Mouse (Mus musculus) lung, postnatal 25 days (tissue): Measurements from ENCODE around the gene Selenos.

ENCODE experiments used
- DNase-seq: peaks from one replicate; pipeline ENCODE4 v3.0.0; 2022; ENCODE audit warnings: low spot score

Selenos gene

DNA sequence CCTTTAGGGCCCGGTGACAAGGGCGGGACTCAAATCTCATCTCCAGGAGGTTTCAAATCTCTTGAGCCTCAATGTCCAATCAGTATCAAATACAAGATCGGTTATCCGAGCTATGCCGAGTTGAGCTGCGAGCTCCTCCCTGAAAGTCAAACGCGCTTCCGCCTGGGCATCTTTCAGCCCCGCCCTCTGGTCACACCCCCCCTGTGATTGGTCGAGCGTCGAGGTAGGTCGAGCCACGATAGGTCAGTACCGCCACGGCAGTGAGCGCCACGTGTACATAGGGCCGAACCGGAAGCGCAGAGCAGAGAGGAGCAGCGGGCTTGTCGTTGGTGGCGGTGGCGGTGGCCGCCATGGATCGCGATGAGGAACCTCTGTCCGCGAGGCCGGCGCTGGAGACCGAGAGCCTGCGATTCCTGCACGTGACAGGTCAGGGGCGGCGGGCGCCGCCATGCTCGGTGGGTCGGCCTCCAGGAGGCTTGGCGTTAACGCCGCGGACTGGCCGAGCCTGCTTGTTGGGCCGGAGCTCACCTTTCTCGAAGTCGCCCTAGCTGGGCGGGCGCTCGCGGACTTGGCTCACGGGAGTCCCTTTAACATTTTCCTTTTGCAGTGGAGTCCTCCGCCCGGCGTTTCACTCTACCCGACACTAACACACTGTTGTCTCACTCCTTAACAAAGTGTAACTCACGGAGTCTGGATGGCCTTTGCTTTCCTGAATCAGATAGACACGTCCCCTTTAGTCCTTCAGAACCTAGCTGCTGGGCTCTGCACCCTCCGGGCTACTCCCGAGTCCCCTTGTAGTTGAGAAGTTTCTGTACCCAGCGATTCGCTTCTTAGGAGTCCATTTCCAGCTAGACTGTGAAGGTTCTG lies at the start of gene Selenos:
Selenos (plus strand) TSS at position 286 of the 867 bp plus-strand sequence.
- DNase-seq = peak; percentile 97

DNA sequence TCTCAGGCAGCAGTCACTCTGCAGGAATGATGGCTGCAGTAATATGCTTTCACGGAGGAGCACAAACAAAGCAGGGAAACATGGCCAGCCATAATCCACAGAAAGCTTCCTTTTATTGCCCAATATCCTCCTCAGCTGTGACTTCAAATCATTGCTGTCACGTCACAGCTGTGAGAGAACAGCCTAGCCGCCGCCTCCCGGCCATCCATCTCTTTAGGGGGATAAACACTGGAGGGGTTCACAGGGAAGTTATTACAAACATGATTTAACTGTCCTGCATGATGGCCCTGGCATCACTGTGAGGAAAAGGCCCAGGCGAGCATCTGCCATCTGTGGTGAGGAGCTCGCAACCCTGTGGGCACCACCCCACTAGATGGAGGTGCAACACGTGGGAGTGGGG lies 42.6 kb upstream of the Selenos start:
- no peak for DNase-seq

DNA sequence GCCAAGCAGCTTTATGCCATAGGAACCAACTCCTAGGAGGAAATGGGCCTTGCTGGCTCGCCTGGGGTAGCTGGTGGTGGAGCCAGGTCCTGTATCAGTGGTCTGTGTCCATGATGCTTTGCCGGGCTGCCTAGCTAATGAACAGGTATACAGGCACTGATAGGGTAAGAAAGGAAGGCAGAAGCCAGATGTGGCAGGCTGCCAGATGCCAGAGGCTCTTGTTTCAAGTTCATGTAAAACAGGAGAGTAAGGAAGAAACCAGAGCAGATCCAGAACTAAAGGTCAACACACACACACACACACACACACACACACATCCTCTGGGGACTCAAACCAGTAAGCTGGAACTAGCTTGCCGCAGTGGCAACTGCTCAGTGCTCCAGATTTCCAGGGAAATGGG lies 41.2 kb upstream of the Selenos start:
- no peak for DNase-seq

DNA sequence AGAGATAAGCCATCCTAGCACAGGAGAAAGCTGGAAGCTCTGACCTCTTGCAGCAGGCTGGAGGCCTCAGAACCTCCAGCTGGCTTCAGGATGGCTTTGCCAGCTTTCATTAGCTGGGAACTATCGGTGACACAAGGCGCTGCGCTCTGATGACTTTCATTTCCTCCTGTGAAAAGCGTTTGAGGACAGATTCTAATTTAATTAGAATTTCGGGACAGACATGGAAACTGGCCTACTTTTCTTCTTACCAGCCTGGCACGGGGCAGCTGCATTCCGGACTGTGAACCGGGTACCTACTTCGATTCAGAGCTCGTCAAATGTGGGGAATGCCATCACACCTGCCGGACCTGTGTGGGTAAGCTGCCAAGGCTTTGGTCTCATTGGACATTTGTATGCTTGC lies 40.7 kb upstream of the Selenos start:
- no peak for DNase-seq

DNA sequence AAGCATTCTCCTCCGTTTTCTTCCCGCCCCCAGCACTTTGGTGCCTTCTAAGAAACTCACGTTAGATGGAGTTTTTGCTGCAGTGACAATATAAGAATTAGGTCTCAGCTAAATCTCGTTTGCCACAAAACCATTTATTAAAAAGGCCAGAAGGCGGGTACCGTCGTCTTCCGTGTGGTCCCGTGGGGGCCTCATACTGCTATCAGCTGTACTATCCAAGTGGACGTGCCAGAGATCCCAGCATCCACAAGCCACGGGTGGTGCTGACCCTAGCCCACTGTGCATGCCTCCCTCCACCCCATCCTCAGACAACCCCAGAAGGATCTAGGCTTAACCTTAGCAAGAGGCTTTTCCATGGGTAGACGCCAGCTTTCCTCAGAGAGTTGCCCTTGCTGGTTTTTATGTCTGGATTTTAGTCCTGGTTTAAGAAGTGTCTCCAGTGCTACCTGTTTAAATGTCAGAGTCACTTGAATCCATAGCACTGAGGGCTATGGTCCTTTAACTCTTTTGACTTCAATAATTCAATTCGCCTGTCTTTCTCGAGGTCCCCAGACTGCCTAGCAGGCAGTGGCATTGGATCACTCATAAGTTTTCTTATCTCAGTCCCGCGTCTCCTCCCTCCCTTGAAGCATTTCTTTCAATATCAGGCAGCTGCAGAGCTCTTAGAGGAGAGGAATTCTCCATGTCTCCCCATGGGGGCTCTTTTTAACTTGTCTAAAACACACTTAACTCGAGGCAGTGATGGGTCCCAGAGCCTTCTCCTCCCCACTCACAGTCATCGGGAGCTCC lies 39.2 kb upstream of the Selenos start:
- no peak for DNase-seq

GRCm38 (mm10) chr7:66043552-66044459 lies 35.6 kb upstream of the Selenos start, which contains the start of gene Gm45213:
TSS of gene Gm45213 (plus strand) at chr7:66043602.
- DNase-seq = no peak

DNA sequence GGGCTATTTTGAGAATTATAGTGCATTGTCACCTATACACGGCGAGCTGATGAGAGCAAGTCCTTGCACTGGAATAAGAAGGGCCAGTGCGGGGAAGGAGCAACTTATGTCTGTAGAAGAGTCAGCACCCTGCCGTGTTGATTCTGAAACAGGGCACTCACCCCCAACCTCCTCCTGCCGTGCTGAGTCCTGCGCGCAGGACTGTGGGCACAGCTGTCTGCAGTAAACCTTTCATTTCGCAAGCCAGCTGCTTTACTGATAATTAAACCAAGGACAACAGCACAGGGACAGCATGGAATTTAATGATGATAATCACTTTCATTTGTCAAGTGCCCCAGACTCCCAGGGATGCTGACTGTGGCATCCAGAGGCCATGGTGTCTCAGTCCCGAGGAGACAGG lies 34.8 kb upstream of the Selenos start:
- no peak for DNase-seq

DNA sequence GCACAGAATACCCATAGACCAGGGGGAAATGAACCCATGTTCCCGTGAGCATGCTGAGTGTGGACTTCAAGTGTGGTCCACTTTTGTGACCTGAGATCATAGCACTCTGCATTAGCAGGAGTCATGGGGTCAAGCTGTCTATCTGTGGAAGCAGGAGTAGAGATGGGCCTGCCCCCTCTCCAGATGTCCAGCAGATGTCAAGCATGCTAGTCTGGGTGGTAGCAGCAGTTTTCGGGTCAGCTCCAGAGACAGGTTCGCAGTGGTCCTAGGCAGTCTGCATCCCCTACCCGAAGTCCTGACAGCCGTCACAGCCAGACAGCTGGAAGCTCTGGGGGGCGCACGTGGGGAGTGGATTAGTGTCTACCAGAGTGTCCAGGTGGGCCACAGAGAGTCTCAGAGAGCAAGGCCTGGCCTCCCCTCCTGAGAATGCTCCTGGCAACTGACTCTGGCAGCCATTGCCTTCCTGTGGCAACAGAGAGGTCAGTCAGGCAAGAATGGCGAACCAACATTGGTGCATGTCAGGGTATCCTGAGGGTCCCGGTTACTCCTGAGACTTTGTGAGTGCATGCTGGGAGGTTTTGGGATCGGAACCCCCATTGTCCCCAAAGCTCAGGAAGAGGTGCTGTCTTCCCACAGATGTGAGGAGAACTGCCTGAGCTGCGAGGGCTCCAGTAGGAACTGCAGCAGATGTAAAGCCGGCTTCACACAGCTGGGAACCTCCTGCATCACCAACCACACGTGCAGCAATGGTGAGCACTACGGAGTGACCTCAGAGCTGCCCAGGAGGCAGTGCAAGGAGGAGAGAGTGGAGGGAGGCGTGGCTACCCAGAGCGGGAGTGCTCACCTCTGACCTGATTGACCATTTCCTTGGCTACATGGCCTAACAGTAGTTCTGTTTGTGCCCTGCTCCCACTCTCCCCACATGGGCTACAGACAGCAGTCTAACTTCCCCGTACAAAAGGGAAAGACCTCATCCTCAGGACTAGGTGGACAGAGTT lies 32.2 kb upstream of the Selenos start:
- peak; percentile 32 for DNase-seq

DNA sequence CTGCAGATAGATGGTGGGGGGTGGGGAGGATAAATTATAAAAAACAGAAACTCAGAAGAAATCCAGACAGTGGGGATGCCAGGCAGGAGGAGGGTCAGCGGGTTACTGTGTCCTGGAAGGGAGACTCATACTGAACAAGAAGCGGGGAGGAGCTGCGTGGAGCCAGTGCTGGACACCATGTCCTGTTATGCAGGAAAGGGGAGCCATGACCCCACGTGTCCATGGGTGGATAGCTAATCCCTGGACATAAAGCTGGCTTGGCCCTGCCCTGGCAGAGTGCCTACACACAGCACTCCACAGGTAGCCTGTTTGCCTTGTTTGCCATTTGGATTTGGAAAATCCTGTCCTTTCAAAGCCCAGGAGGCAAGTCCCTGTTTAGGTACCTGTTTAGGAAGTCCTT lies 31.5 kb upstream of the Selenos start:
- no peak for DNase-seq

DNA sequence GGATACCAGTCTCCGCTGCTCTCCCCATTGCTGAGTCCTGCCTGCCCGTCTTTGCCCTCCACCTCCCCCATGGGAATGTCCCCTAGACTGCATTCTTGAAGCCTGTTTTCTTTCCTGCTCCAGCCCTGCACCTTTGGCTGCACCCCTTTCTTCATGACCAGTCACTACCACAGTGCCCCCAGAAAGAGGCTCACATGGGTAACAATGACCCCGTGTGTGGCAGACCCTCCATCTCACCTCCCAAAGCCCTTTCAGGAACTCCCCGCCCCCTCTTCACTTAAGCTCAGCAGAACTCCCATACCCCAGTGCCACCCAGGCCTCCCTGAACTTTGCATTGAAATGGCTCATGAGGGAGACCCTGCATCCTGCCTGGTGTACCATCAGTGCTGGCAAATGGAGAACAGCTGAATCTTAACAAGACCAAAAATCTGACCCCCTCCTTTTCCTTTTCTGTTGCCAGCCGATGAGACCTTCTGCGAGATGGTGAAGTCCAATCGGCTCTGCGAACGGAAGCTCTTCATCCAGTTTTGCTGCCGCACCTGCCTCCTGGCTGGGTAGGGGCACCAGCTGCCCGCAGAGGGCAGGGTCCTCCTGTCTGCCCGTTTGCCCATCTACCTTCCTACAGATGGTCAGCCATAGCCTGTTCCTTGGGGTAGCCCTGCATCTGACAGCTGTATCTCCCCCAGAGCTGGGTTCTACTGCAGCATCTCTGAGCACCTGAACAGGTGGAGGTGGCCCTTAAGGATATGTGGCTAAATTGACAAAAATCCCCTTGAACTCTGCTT lies 30.8 kb upstream of the Selenos start:
- DNase-seq = no peak

DNA sequence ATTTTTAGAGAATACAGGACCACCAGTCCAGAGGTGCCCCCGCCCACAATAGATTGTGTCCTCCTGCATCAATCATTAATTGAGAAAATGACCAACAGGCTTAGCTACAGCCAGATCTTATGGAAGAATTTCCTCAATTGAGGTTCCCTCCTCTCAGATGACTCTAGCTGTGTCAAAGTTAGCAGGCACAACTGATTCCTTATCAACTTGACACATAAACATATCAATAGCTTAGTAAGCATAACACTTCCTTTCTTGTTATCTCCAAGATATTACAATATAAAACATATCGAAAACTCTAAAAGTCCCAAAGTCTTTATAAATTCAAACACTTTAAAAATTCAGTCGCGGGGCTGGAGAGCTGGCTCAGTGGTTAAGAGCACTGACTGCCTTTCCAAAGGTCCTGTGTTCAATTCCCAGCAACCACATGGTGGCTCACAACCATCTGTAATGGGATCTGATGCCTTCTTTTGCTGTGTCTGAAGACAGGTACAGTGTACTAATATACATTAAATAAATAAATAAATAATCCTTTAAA lies 25.4 kb upstream of the Selenos start:
- DNase-seq = no peak

DNA sequence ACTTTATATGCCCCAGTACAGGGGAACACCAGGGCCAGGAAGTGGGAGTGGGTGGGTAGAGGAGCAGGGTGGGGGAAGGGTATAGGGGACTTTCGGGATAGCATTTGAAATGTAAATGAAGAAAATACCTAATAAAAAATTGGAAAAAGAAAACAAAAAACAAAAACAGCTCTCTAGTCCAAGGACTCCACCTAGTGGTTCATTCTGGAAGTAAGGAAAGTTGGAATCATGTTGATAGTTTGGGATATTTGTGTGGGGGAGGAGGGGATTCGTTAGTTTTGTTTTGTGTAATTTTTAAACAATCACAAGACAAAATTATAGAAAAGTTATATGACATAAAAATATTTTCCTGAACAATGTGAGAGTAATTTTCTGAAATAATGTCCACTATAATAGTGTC lies 24.1 kb upstream of the Selenos start:
- DNase-seq = peak; percentile 11

GRCm38 (mm10) chr7:66058703-66059102 lies 20.7 kb upstream of the Selenos start, which contains the start of gene Snrpa1:
TSS of gene Snrpa1 (plus strand) at chr7:66059003.
- no peak for DNase-seq

DNA sequence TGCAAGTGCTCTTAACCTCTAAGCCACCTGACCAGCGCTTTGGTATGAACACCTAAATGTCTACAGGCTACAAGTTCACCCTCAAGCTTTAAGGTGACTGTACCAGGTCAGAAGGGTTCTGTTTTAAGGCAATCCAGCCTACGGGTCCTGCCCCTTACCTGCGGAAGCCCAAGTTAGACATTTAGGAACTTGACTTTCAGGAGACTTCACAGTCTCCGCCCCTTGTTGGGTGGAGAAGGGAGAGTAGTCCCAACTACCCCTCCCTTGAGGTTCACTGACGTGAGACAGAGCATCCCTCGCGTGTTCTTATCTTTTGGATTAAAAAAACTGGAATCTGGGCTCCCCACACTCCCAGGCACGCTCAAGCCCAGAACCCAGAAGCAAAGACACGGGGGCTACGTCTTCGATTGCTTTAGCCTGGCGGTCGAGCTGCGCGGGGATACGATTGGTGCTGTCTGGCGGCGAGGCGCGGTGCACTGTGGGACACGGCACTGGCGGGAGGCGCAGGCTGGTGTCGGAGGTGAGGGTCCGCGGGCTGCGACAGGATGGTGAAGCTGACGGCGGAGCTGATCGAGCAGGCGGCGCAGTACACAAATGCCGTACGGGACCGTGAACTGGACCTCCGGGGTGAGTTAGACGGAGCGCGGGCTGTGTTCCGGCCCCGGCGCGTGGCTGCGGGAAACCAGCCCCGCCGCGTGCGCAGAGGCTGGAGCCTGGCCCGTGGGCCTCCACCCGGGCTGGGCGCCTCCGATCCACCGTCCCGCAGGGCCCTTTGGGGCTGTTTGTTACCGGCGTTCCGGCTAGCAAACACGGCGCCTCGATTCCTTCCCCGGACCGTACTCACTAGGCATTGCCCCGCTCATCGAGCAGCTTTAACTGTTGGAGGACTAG lies 19.1 kb upstream of the Selenos start:
- peak; percentile 85 for DNase-seq

DNA sequence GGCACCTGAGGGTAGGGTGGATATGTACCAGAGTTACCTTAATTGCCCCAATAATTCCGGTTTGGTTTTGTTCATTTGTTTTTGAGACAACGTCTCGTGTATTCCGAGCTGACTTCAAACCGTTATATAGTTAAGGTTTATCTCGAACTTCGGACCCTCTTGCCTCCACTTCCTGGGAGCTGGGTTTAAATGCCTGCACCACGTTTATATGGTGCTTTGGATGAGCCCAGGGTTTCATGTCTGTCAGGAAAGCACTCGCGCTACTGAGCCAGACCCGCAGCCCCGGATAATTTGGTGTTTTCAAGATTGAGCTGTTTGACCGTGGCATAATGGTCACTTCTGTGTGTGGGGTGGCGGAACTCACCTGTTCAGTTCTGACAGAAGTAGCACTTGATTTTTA lies 18.4 kb upstream of the Selenos start:
- DNase-seq = no peak

DNA sequence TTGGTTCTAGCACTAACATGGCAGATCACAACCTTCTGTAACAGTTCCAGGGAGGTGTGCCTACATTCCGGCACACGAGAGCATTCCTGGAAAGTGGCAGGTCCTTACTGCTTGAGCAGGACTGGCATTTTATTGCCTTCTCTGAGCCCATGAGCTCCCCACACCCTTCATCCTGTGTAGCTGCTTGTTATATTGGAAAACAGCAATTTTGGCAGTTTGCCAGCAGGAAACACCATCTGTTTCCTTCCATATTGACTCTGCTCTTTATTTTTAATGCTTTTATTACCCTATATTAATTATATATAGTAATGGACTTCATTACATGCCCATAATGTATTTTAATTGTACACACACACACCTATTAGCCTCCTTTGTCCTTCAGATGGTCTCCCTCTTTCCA lies 3.0 kb upstream of the Selenos start:
- no peak for DNase-seq

DNA sequence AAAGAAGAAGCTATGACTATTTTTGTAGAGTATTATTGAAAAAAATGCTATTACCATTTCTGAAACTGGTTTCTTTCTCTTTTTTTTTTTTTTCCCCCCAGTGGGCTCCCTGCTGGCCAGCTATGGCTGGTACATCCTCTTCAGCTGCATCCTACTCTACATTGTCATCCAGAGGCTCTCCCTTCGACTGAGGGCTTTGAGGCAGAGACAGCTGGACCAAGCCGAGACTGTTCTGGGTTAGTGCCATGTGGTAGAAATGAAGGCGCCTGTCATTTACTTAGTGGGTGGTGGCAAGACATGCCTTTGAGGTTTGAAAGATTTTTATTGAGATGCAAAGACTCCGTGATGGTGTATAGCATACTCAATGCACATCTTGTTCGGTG lies 773 bp downstream of the Selenos start:
- no peak for DNase-seq

DNA sequence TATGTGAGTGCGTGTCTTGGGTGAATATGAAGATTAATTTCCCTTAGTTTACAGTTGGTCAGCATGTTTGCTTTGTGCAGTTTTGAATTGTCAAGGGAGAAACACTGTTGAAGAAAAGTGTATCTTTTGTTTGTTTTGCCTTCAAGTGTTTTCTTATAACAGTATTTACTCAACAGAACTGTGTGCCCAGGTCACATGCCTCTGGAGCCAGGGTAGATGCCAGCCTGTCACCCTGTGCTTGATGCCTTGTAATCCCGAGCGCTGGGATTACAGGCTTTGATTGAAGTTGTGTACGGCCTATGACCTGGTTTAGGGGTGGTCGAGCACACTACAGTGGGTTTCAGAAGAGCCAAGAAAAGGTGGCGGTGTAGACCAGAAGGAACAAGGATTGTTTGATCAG lies 4.3 kb downstream of the Selenos start:
- DNase-seq = peak; percentile 37

DNA sequence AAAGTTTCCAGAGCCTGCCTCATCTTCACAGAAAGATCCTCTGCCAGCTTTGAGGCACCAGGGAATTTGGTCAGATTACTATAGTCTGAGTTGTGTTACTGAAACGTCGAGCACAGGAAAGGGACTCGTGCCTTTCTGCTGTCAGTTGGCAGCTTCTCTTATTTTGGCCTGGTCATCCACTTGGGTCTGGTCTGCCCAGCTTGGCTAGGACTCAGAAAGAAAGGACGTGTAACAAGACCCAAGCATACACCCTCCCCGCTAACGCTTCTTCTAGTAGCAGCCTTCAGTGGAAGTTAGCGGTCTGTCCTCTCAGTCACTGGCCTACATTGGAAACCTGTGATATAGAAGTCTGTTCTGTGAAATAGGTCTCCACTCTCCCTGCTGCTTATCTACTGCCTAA lies 5.1 kb downstream of the Selenos start:
- DNase-seq = no peak
